Mouse (Mus musculus) layer of hippocampus, adult 8-10 months (tissue): ENCODE measurements at regions not wholly inside any gene's neighbourhood (a gene's known extent, or its start where the extent isn't known, plus 50 kb on each side); places are given as distances from the start of the nearest gene placed in this dataset.
"Not testable (repeated sequence)": the region's sequence is repeated elsewhere in the genome, so short reads cannot be mapped to it uniquely, and the experiment has no call there.

Source experiments
- DNase-seq, 2 experiments: peaks; one replicate each; pipeline ENCODE4 v3.0.0; 2022; ENCODE audit warnings: low spot score in 2 of 2

- no peak for DNase-seq
These were observed 69.3 kb downstream of the Btg1 start for GRCm38 (mm10) chr10:96685991-96686601.

GRCm38 (mm10) chr10:96686659-96687440, 70.0 kb downstream of the Btg1 start:
- DNase-seq = peak in 1 of 2 experiments; percentile 5

GRCm38 (mm10) chr10:96687441-96687772, 70.6 kb downstream of the Btg1 start:
- DNase-seq = no peak

- DNase-seq = no peak
These were observed 73.4 kb downstream of the Btg1 start for GRCm38 (mm10) chr10:96689976-96690867.

- DNase-seq = no peak
These were observed 74.1 kb downstream of the Btg1 start for GRCm38 (mm10) chr10:96690868-96691302.

GRCm38 (mm10) chr10:96691319-96691870, 74.6 kb downstream of the Btg1 start:
- no peak for DNase-seq

GRCm38 (mm10) chr10:96692821-96693220, 76.0 kb downstream of the Btg1 start:
- DNase-seq = no peak

- DNase-seq = no peak
These were observed 77.0 kb downstream of the Btg1 start for GRCm38 (mm10) chr10:96693766-96694165.

- no peak for DNase-seq
These were observed 79.8 kb downstream of the Btg1 start for GRCm38 (mm10) chr10:96696571-96696970.

- DNase-seq = no peak
These were observed 81.0 kb downstream of the Btg1 start for GRCm38 (mm10) chr10:96697781-96698180.

- no peak for DNase-seq
These were observed 89.8 kb downstream of the Btg1 start for GRCm38 (mm10) chr10:96706656-96707055.

GRCm38 (mm10) chr10:96708471-96708870, 91.7 kb downstream of the Btg1 start:
- DNase-seq = no peak

- no peak for DNase-seq
These were observed 93.0 kb downstream of the Btg1 start for GRCm38 (mm10) chr10:96709698-96710356.

GRCm38 (mm10) chr10:96711993-96712392, 95.2 kb downstream of the Btg1 start:
- no peak for DNase-seq

GRCm38 (mm10) chr10:96714702-96715101, 97.9 kb downstream of the Btg1 start:
- DNase-seq = no peak

- no peak for DNase-seq
These were observed 100.5 kb downstream of the Btg1 start for GRCm38 (mm10) chr10:96717281-96717680.

GRCm38 (mm10) chr10:96718706-96719105, 101.9 kb downstream of the Btg1 start:
- DNase-seq = not testable (repeated sequence)

GRCm38 (mm10) chr10:96720281-96720711, 103.5 kb downstream of the Btg1 start:
- peak; percentile 26 to 27 for DNase-seq

- DNase-seq = no peak
These were observed 104.3 kb downstream of the Btg1 start for GRCm38 (mm10) chr10:96720956-96721688.

GRCm38 (mm10) chr10:96722491-96722890, 105.7 kb downstream of the Btg1 start:
- no peak for DNase-seq
